8 mouse cellular contexts compared by ENCODE assay signal in genomic region chr11:96407191-96408072, GRCm38 (mm10). TPM values are rescaled to one million over a fixed set of nuclear protein-coding genes. Genes with fewer than 3 reads are reported as not detected.
DNase-seq lines count a peak whose midpoint lies in the region; ATAC-seq and TF ChIP-seq lines count a peak whose summit lies in the region.

No protein-coding gene starts in this region.

- H3K4me2 ChIP-seq in intestine, postnatal 0 days (replicated peaks; ENCODE audit: low read depth) = peak overlapping the region; percentile 50
- peak overlapping the region; percentile 30 for H3K4me2 ChIP-seq in liver, embryonic 15.5 days
- peak overlapping the region; percentile 59 for H3K4me2 ChIP-seq in neural tube, embryonic 13.5 days

- no peaks in the 10 kb centered on the region for H3K9me3 ChIP-seq in intestine, postnatal 0 days (ENCODE audit: control insufficient read depth)
- H3K9me3 ChIP-seq in liver, embryonic 15.5 days (replicated peaks) = no peaks in the 10 kb centered on the region
- H3K9me3 ChIP-seq in neural tube, embryonic 13.5 days = peaks cover 3% of the 10 kb centered on the region; the same call in 1 of the 2 replicates

- peak; percentile 22 to 60 for DNase-seq in cerebellum, postnatal 10 days
- no peak for DNase-seq in cerebellum, adult 2 months
- peak; percentile 85 for DNase-seq in embryo, embryonic 10.5 days (ENCODE audit: low spot score)
- DNase-seq in heart, adult 11 months = peak; percentile 94
- DNase-seq in testis, postnatal 10 days (ENCODE audit: low spot score) = peak; percentile 77

- peaks cover 1% of the 10 kb centered on the region; the same call in 1 of the 2 replicates for H3K27me3 ChIP-seq in cerebellum, adult 2 months (ENCODE audit: control insufficient read depth, insufficient read depth, low read length)
- H3K27me3 ChIP-seq in intestine, postnatal 0 days (replicated peaks; ENCODE audit: control insufficient read depth, insufficient read depth, low read length) = peaks cover 11% of the 10 kb centered on the region; the same call in 1 of the 2 replicates
- H3K27me3 ChIP-seq in liver, embryonic 15.5 days = peaks cover 71% of the 10 kb centered on the region
- H3K27me3 ChIP-seq in neural tube, embryonic 13.5 days = no peaks in the 10 kb centered on the region

- H3K36me3 ChIP-seq in intestine, postnatal 0 days (ENCODE audit: control insufficient read depth, insufficient read depth) = no peaks in the 10 kb centered on the region
- H3K36me3 ChIP-seq in liver, embryonic 15.5 days (replicated peaks) = no peaks in the 10 kb centered on the region
- H3K36me3 ChIP-seq in neural tube, embryonic 13.5 days = no peaks in the 10 kb centered on the region

- 0 out of 2 replicates have a peak overlapping the region, but pooled peaks have one; percentile 22 for H3K9ac ChIP-seq in intestine, postnatal 0 days (ENCODE audit: low read depth, low read length)
- H3K9ac ChIP-seq in liver, embryonic 15.5 days = no peak overlapping the region
- H3K9ac ChIP-seq in neural tube, embryonic 13.5 days = peak overlapping the region; percentile 60

- H3K4me1 ChIP-seq in cerebellum, adult 2 months (ENCODE audit: control insufficient read depth, insufficient read depth, low read length) = no peaks in the 10 kb centered on the region
- H3K4me1 ChIP-seq in intestine, postnatal 0 days (replicated peaks; ENCODE audit: control insufficient read depth, insufficient read depth, low read length) = peaks cover 9% of the 10 kb centered on the region; the same call in 1 of the 2 replicates
- peaks cover 6% of the 10 kb centered on the region; the same call in 1 of the 2 replicates for H3K4me1 ChIP-seq in liver, embryonic 15.5 days (replicated peaks)
- H3K4me1 ChIP-seq in neural tube, embryonic 13.5 days (replicated peaks) = peaks cover 56% of the 10 kb centered on the region

- no peak for TF ChIP-seq CTCF in cerebellum, adult 2 months (IDR thresholded peaks at IDR 0.05; ENCODE audit: borderline replicate concordance, insufficient read depth, low read depth, low read length)
- TF ChIP-seq CTCF in intestine, postnatal 0 days (IDR thresholded peaks at IDR 0.05; ENCODE audit: low read depth) = peak; percentile 91

- H3K4me3 ChIP-seq in cerebellum, adult 2 months (replicated peaks; ENCODE audit: insufficient read depth, low read depth, low read length) = no peak overlapping the region
- peak overlapping the region; percentile 26 for H3K4me3 ChIP-seq in intestine, postnatal 0 days (ENCODE audit: low read depth, low read length)
- no peak overlapping the region for H3K4me3 ChIP-seq in liver, embryonic 15.5 days (replicated peaks)
- peak overlapping the region; percentile 28 for H3K4me3 ChIP-seq in neural tube, embryonic 13.5 days

- no peak overlapping the region for H3K27ac ChIP-seq in cerebellum, adult 2 months (ENCODE audit: insufficient read depth, low read length)
- no peak overlapping the region; the same call in 1 of the 2 replicates for H3K27ac ChIP-seq in intestine, postnatal 0 days (ENCODE audit: low read depth, low read length)
- H3K27ac ChIP-seq in liver, embryonic 15.5 days (replicated peaks) = no peak overlapping the region
- peak overlapping the region; percentile 75 for H3K27ac ChIP-seq in neural tube, embryonic 13.5 days (replicated peaks)

- 11% methylated on average over 36 of the region's 36 CpGs for WGBS in cerebellum, adult 2 months
- WGBS in intestine, postnatal 0 days = 9% methylated on average over 36 of the region's 36 CpGs
- WGBS in liver, embryonic 15.5 days (ENCODE audit: insufficient replicate concordance) = 10% methylated on average over 36 of the region's 36 CpGs
- WGBS in neural tube, embryonic 13.5 days = 3% methylated on average over 36 of the region's 36 CpGs

- ATAC-seq in intestine, postnatal 0 days = 0 out of 2 replicates have a peak, but pooled peaks have one; percentile 28
- ATAC-seq in liver, embryonic 15.5 days (ENCODE audit: insufficient read depth) = no peak
- ATAC-seq in neural tube, embryonic 13.5 days (ENCODE audit: low read depth) = peak; percentile 81

- TF ChIP-seq POLR2A in cerebellum, adult 2 months (IDR thresholded peaks at IDR 0.05; ENCODE audit: borderline replicate concordance, insufficient read depth, low read length) = no peak

RNA-seq across cellular contexts. Expression of gene Hoxb1, which starts 41.9 kb away (rescaled TPM):
- 0.06 TPM in 1 of 2 replicates, not detected in the other for polyA plus RNA-seq in cerebellum, adult 2 months (2012; rRNA removed)
- not detected in 2 replicates for polyA plus RNA-seq in intestine, postnatal 0 days (2015; fragmentation: Nextera tagmentation; extraction: Ambion mirVana)
- polyA plus RNA-seq in liver, embryonic 15.5 days (2015; fragmentation: Nextera tagmentation; extraction: Ambion mirVana) = not detected in 2 replicates
- polyA plus RNA-seq in neural tube, embryonic 13.5 days (2015; fragmentation: Nextera tagmentation; extraction: Ambion mirVana) = 1.2 and 1.6 TPM in 2 replicates

RNA-seq across cellular contexts. Expression of gene Skap1, which starts 57.0 kb away (rescaled TPM):
- polyA plus RNA-seq in cerebellum, adult 2 months (2012; rRNA removed) = 0.98 and 1.5 TPM in 2 replicates
- polyA plus RNA-seq in intestine, postnatal 0 days (2015; fragmentation: Nextera tagmentation; extraction: Ambion mirVana) = 0.46 and 0.52 TPM in 2 replicates
- polyA plus RNA-seq in liver, embryonic 15.5 days (2015; fragmentation: Nextera tagmentation; extraction: Ambion mirVana) = 0.20 TPM in 2 replicates
- polyA plus RNA-seq in neural tube, embryonic 13.5 days (2015; fragmentation: Nextera tagmentation; extraction: Ambion mirVana) = 7.9 and 9.0 TPM in 2 replicates

RNA-seq across cellular contexts. Expression of gene Hoxb2, which starts 57.1 kb away (rescaled TPM):
- polyA plus RNA-seq in cerebellum, adult 2 months (2012; rRNA removed) = 4.2 and 4.7 TPM in 2 replicates
- 8.4 and 9.4 TPM in 2 replicates for polyA plus RNA-seq in intestine, postnatal 0 days (2015; fragmentation: Nextera tagmentation; extraction: Ambion mirVana)
- polyA plus RNA-seq in liver, embryonic 15.5 days (2015; fragmentation: Nextera tagmentation; extraction: Ambion mirVana) = 0.75 and 1.1 TPM in 2 replicates
- 63.0 and 67.1 TPM in 2 replicates for polyA plus RNA-seq in neural tube, embryonic 13.5 days (2015; fragmentation: Nextera tagmentation; extraction: Ambion mirVana)

Comparison
In these comparisons a context has a peak if more than half of its experiments do, and no peak if none do; other contexts are left out.
1. DNase-seq: peak in cerebellum, postnatal 10 days (2 of 2), embryo, embryonic 10.5 days (single experiment), heart, adult 11 months (single experiment) and testis, postnatal 10 days (single experiment); none in cerebellum, adult 2 months (0 of 2).
2. H3K4me3 ChIP-seq: peak in intestine, postnatal 0 days (single experiment) and neural tube, embryonic 13.5 days (single experiment); none in cerebellum, adult 2 months (single experiment) and liver, embryonic 15.5 days (single experiment).
3. Peak in every context shown above with its lines, with median percentiles within 50 percentile points of each other: H3K4me2 ChIP-seq.